Mouse (Mus musculus): ENCODE results near the gene Sun1. TPM values are rescaled to one million over a fixed set of nuclear protein-coding genes. Genes with fewer than 3 reads are reported as not detected.

Sun1 gene
- total RNA-seq, 1 experiment from 2014 or later: 89.5 TPM

DNA sequence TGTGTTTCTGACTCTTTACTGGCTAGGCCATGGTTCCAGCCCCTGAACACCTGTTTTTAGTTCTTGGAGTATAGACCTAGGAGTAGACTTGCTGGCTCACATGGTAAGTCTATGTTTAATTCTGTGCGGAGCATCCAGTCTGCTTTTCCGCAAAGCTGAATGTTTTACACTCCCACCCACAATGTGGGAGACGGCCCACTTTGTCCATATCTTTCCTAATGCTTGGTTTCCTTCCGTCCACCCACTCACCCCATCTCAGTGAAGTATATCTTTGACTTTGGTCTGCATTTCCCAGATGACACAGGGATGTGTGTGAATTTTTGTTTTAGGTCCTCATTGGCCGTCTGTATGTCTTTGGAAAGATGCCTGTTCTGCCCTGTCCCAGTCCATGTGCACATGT lies 2.9 kb downstream of the Sun1 start:
- ATAC-seq (replicated peaks; ENCODE audit: insufficient number of reproducible peaks, low FRiP score, low TSS enrichment, poor library complexity, severe bottlenecking): no peak

DNA sequence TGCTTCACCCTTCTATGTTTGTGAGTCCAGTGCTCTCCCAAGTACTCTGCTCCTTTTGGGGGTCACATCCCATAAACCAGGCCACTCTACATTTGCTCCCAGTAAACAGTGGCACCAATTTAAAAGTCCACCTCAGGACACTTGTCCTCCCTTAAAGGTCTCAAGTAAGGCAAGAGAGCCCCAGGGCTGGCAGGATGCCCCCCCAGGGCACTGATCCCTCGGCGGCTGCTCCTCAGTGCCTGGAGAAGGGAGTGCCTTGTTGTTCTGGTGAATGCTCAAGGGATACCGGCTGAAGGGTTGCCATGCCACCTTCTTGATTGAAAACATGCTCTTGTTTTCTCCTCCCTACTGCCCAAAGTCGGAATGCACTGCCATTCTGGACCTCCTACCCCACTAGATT lies 5.6 kb downstream of the Sun1 start:
- no peak for ATAC-seq (replicated peaks; ENCODE audit: insufficient number of reproducible peaks, low FRiP score, low TSS enrichment, poor library complexity, severe bottlenecking)

DNA sequence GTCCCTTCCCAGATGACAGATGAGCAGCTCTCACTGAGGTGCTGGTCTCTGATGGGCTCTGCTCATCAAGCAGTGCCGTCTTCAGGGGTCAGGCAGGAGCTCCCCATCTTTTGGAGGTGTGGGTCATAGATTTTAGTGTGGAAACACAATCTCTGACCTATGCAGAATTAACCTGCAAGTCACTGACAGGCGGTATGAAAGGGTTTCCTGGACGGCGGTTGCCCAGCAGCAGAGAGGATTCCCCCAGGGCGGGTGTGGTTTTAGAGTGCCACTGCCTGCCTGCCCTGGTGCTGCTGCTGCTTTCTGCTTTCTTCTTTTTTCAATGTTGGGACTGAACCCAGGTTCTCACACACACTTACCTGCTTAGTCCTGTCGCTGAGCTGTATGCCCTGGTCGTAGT lies 6.1 kb downstream of the Sun1 start:
- no peak for ATAC-seq (replicated peaks; ENCODE audit: insufficient number of reproducible peaks, low FRiP score, low TSS enrichment, poor library complexity, severe bottlenecking)

DNA sequence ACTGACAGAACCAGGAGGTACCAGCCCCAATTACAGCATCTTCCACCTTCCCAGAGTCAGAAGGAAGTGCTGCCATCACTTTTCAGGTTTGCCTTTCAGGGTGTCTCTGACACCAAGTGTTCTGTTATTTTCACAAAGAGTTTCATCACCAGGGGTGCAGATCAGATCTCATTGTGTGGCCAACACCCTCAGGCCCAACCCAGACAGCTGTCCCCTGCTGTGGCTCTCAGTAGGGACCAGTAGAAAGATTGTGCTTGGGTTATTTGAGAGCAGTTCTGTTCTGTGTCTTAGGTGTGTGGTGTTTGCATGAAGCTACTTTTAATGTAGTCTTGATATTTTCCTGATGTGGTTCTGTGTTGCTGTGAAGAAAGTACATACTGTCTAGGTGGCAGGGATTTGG lies 7.7 kb downstream of the Sun1 start:
- ATAC-seq (replicated peaks; ENCODE audit: insufficient number of reproducible peaks, low FRiP score, low TSS enrichment, poor library complexity, severe bottlenecking): no peak

DNA sequence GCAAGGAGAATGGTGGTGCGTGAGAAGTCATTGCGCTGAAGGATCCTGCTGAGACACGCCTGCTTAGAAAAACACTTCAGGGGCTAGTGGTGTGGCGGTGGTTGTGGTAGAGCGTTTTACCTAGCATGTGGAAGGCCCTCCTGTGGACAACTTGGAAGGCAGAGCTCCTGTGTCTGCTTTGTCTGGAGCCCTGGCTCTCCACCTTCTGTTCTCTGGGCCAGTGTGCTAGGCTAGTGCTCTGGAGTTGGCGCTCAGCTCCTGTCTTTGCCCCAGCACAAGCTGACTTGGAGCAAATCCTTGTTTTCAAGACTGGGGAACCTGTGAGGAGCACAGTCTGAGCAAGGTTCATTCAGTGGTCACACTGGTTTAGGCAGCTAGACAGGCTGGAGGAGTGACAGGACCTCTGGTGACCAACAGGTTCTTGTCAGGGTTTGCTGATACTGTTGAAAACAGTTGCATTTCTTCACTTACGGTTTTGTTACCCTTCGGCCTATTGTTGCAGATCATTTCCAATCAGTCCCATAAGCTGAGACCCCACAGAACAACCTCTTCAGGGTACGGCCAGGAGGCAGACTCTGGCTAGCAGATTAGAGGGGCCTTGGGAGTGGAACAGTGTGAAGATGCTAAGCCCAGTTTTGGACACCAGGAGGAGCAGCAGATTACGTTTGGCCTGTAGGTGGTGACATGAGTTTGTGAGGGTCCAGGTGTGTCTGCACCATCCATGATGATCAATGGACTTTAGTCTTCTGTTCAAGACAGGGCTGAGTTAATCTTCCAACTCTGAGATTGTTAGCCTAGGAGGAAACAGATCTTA lies 8.6 kb downstream of the Sun1 start:
- no peak for ATAC-seq (replicated peaks; ENCODE audit: insufficient number of reproducible peaks, low FRiP score, low TSS enrichment, poor library complexity, severe bottlenecking)

DNA sequence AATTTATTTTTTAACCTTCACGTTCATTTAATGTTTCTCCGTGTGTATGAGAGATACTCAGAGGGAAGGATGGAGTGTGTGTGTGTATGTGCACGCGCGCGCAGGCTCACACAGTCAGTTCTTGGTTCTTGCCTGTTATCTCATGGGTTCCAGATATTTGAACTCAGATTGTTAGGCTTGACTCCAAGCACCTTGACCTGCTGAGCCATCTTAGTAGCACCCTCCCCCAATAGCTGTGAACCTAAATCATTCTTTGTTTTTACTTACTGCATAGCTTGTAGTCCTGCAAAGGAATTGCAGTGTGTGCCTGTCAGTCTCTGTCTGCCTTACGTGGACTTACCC lies 9.2 kb downstream of the Sun1 start:
- ATAC-seq (replicated peaks; ENCODE audit: insufficient number of reproducible peaks, low FRiP score, low TSS enrichment, poor library complexity, severe bottlenecking): no peak

DNA sequence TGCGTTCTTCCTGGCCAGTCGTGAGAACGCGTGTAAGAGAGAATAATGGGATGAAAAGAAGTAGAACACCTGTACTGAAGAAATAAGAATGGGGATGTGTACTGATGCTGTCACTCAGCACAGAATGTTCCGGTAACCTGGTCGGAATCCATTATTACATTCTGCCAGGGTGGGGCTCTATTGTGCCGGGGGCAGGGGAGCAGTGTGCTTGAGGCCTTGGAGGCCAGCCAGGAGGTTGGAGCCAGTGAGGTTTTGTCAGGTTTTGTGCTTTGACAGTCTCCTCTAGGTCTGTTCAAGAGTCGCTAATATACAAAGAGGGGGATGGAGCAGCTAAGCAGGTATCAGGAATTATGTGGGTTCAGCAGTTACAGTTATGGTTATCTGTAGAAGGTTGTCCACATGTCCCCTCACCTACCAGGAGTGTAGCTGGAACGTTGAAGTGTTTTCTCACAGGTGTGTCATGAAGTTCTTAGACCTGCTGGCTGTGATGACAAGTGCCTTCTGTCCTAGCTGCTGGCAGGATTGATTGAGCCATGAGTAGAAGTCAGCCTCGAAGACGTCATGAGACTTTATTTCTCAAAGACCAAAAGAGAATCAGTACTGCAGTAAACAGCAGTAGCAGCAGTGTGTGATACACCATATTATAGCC lies 11.4 kb downstream of the Sun1 start:
- ATAC-seq (replicated peaks; ENCODE audit: insufficient number of reproducible peaks, low FRiP score, low TSS enrichment, poor library complexity, severe bottlenecking): no peak

DNA sequence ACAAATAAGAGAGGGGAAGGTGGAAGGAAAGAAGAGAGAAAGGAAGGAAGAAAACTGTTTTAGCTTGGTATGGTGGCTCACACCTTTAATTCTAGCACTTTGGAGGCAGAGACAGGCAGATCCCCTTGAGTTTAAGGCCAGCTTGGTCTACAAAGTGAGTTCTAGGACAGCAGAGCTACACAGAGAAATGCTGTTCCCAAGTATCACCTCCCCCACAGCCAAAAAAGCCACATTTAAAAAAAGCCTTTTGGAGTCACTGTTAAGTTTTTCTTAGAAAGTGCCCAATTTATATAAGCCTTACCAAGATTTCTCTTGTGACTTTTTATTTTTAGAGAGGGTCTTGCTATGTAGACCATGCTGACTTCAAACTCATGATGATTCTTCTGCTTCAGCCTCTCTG lies 13.9 kb downstream of the Sun1 start:
- ATAC-seq (replicated peaks; ENCODE audit: insufficient number of reproducible peaks, low FRiP score, low TSS enrichment, poor library complexity, severe bottlenecking): no peak

DNA sequence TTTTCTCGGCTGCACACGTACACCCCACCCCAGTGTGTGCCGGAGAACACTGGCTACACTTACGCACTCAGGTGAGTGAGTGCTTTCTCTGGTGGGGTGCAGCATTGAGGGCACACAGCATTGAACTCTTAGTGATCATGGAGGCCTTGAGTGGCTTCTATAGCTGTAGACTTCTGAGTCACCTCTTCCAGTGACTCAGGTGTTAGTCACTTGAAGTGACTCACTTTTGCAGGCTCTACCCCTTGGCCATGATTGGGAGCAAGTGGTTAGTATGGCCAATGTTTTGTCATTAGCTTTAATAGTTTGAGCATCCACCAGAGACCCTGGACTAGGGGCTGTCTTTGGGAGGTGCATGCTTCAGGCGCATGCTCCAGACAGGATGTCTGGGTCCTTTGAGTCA lies 14.7 kb downstream of the Sun1 start:
- no peak for ATAC-seq (replicated peaks; ENCODE audit: insufficient number of reproducible peaks, low FRiP score, low TSS enrichment, poor library complexity, severe bottlenecking)

DNA sequence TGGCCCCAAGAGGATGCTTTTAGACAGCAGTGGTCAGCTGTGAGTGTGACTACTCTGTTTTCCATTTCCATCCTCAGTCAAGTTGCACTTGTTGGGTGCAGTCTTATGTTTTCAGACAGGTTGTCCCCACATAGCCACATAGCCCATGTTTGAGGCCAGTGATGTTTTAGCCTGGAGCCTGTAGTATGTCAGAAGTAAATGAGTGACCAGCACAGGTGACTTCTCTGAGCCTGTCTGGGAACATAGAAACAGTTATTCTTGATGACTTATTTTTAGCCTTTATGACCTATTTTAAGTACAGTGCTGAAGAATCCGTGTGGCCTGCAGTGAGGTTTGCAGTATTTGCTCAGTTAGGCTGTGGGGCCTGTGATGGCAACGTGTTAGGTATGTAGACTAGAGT lies 15.7 kb downstream of the Sun1 start:
- ATAC-seq (replicated peaks; ENCODE audit: insufficient number of reproducible peaks, low FRiP score, low TSS enrichment, poor library complexity, severe bottlenecking): no peak

DNA sequence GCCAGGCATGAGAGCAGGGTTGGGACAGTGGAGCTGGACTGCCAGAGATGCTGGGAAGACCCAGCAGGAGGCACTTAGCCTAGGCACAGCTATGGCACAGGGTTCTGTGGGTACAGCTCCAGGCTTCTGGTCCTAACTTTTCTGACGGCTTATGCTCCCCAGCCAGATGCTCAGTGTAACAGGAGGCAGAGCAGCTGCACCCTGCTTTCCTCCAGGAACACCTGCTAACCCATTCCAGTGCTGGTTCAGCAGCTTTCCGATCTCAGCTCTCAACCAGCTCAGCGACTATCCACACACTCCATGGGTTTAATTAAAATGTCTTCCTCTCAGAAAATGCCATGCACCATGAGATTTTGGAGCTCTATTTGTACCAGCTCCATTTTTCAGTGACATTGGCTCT lies 16.3 kb downstream of the Sun1 start:
- no peak for ATAC-seq (replicated peaks; ENCODE audit: insufficient number of reproducible peaks, low FRiP score, low TSS enrichment, poor library complexity, severe bottlenecking)

DNA sequence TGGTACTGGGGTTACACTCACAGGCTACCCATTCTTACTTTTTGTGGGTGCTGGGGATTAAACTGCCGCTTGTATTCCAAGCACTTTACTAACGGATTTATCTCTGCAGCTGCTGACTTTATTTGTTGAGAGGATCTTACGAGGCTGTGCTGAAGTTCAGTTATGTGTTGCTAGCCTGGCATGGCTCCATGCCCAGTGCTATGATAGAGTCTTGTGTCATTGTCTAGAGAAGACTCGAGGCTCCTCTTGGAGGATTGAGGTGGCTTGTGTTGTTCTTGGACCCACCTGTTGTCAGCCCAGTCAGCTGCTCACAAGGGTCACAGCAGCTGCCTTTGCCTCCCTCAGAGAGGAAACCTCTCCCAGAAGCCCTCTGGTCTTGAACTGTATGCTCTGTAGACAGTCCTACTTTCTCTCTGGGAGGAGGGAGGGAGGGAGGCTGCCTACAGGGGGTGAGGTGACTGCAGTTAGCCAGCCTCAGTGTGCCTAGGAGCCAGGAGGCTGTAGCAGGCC lies 19.6 kb downstream of the Sun1 start:
- no peak for ATAC-seq (replicated peaks; ENCODE audit: insufficient number of reproducible peaks, low FRiP score, low TSS enrichment, poor library complexity, severe bottlenecking)

DNA sequence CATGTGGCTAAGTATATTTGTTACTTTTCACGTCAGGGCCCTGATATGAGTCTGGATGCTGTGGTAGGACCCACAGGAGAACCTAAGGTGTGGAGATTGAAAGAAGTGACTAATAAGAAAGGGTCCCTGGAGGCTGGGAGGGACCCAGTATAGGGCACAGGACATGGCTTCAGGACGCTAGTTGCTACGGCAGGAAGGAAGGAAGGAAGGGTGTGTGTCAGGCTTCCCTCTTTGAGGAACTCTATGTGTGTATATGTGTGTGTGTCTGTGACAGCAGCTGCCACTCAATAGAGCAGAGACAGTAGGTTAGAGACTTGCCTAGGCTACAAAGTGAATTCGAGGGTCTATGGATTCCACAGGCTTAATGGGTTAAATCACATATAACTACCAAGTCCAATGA lies 20.2 kb downstream of the Sun1 start:
- ATAC-seq (replicated peaks; ENCODE audit: insufficient number of reproducible peaks, low FRiP score, low TSS enrichment, poor library complexity, severe bottlenecking): no peak

DNA sequence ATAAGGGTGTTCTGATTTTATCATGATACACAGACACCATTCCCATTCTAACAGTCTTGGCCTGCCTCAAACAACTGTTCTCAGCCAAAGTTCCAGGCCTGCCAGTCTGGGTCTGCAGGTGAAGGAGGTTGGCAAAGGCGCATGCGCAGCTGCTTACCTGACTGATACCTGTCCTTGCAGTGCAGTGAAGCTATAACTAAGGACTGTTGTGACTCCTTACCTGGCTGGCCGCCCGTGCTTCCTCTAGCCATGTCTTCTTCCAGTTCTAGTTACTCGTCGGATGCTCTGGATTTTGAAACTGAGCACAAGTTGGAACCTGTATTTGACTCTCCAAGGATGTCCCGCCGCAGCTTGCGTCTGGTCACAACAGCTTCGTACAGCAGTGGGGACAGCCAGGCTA lies 22.9 kb downstream of the Sun1 start:
- ATAC-seq (replicated peaks; ENCODE audit: insufficient number of reproducible peaks, low FRiP score, low TSS enrichment, poor library complexity, severe bottlenecking): no peak

DNA sequence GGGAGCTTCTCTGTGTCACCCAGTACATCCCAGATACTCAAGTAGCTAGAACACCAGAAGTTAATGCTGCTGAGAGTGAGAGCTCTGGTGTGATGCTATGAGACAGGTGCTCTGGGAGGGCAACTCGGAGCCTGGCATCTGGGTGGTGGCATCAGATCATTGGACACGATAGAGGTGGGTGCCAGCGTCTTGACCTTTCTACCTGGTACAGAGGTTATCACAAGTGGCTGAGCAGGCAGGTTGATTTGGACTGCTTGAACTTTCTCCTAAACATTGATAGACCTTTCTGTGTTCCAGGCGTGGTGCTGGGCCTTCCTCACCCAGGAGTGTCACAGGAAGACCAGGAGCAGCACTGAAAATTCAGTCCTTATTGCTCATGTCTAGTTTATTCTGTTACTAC lies 26.8 kb downstream of the Sun1 start:
- ATAC-seq (replicated peaks; ENCODE audit: insufficient number of reproducible peaks, low FRiP score, low TSS enrichment, poor library complexity, severe bottlenecking): no peak

DNA sequence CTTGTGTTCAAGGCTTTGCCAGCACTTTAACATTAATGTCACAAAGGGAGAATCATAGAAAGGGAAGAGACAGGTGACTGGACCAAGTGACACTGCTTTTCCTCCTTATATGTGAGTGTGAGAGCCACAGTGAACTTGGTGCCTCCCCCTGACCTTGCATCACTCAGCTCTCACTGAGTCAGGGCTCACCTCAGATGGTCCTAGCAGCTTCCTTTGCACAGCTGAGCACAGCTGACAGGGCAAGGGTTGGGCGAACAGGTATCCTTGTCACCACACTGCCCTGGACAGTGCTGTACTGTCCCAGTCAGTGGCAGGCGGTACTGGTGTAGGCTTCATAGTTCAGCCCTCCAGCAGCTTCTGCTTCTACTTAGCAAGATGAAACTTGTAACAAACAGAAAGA lies 27.2 kb downstream of the Sun1 start:
- no peak for ATAC-seq (replicated peaks; ENCODE audit: insufficient number of reproducible peaks, low FRiP score, low TSS enrichment, poor library complexity, severe bottlenecking)

DNA sequence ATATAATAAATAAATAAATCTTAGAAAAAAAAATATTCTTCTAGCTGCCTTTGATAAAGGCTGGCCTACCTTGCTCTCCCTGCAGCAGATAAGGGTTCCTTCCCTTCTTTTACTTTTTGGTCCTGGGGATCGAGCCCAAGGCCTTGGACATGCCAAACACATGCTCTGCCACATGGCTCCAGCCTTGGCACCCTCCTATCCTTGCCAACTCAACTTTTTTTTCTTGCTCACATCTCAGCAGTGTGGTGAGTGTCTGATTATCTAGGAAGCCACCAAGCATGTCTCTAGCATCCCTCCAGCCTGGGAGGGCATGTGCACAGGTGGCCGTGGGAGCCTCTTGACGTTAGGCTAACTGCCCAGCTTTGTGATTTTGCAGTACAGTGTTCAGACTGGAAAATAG lies 27.9 kb downstream of the Sun1 start:
- no peak for ATAC-seq (replicated peaks; ENCODE audit: insufficient number of reproducible peaks, low FRiP score, low TSS enrichment, poor library complexity, severe bottlenecking)

DNA sequence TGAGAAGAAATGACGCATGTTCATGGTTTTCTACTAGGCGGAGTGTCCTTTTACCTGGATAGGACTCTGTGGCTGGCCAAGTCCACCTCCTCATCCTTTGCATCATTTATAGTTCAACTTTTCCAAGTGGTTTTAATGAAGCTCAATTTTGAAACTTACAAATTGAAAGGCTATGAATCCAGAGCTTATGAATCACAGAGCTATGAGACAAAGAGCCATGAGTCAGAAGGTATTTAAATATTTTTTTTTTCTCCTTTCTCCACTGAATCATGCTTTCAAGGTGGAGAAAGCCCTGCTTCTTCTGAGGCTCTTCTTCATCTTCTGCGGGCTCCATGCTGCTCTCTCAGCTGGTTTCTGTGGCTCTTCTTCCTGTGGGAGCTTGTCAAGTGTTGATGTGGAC lies 29.3 kb downstream of the Sun1 start:
- ATAC-seq (replicated peaks; ENCODE audit: insufficient number of reproducible peaks, low FRiP score, low TSS enrichment, poor library complexity, severe bottlenecking): no peak

DNA sequence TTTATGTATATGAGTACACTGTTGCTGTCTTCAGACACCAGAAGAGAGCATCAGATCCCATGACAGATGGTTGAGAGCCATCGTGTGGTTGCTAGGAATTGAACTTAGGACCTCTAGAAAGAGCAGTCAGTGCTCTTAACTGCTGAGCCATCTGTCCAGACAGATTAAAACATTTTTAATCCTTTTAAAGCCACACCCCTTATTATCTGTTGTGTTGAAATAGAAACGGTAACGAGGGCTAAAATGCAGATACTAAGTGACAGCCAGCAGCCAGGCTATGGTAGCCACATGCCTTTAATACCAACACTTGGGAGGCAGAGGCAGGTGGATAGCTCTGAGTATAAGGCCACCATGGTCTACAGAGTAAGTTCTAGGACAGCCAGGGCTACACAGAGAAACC lies 31.6 kb downstream of the Sun1 start:
- no peak for ATAC-seq (replicated peaks; ENCODE audit: insufficient number of reproducible peaks, low FRiP score, low TSS enrichment, poor library complexity, severe bottlenecking)

DNA sequence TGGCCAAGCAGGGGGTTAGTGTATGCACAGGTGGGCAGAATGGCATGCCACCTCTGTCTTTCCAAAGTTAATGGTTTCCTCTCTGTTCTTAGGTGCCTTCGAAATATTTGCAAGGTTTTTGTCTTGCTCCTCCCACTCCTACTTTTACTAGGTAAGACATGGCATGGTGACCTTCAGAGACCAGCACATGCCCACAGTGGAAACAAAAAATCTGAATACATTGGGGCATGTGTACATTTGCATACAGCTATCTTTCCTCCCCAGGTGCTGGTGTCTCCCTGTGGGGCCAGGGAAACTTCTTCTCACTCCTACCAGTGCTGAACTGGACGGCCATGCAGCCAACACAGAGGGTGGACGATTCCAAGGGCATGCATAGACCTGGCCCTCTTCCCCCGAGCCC lies 34.0 kb downstream of the Sun1 start:
- no peak for ATAC-seq (replicated peaks; ENCODE audit: insufficient number of reproducible peaks, low FRiP score, low TSS enrichment, poor library complexity, severe bottlenecking)
